Mouse (Mus musculus) urinary bladder, postnatal 25 days (tissue): ENCODE data around the gene Mgrn1.

ENCODE experiments used
- DNase-seq: peaks from one replicate; pipeline ENCODE4 v3.0.0; 2022; ENCODE audit warnings: low spot score

Mgrn1 gene

GRCm38 (mm10) chr16:4879101-4879707 is 6.8 kb upstream of the Mgrn1 start:
- DNase-seq: peak; percentile 31

DNA sequence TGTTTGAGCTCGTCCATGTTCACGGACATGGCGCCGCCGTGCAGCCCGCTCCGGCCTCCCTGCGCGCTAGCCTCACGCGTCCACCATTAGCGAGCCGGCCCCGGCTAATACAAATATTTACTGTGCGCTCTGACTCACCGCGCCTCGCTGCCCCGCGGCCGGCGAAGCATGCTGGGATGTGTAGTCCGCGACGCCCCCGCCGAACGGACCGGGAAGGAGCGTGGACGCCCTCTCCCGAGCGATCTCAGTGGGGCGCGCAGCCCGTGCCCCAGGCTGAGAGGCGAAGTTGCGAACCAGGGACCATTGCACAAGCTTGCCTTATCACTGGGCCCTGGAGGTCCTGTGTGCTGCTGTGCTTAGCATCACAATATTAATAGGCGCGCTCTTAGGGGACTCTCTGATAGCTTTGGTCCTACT is 6.3 kb upstream of the Mgrn1 start:
- peak; percentile 87 for DNase-seq

- peak; percentile 93 for DNase-seq
Observed at GRCm38 (mm10) chr16:4880136-4880825, 5.8 kb upstream of the Mgrn1 start, which contains the start of gene Ubald1. Ubald1 (minus strand) TSS chr16:4880315.

DNA sequence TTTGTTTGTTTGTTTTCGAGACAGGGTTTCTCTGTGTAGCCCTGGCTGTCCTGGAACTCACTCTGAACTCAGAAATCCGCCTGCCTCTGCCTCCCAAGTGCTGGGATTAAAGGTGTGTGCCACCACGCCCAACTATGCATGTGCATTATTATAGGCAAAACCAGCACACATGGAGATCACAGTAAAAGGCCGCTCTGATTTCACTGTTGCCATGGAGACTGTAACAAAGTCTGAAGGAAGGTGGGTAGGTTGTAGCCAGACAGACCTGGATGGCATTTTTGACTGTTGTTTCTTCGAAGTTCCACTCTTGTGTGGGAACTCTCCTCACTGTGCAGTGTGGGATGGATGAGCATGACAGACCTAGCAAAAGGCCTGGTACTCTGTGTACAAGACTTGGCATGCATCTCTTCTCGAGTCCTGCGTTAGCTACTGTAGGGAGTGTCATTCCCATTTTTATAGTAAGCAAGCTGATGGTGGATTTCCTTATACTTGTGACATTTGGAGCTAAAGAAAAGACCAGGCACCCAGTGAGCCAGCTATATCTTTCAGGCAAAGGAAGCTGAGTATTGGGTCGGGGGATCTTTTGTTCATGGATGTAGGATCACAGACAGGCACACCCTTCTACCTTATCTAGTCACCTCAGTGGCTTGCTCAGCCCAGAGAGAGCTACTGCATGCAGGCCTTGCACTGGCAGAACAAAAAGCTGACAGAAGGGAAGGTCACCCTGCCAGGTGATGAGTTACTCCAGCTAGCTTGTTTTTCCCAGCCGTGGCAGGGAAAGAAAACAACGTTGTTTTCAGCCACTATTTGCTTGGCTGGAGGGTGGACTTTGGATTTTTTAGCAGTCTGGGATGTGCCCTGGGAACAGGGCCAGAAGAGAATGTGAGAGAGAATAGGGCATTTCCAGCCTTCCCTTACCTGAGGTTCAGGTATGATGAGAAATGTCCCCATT is 4.4 kb upstream of the Mgrn1 start:
- no peak for DNase-seq

GRCm38 (mm10) chr16:4884930-4885329 is 1.1 kb upstream of the Mgrn1 start:
- no peak for DNase-seq

- DNase-seq: no peak
Observed at GRCm38 (mm10) chr16:4886690-4887020, 606 bp downstream of the Mgrn1 start.

DNA sequence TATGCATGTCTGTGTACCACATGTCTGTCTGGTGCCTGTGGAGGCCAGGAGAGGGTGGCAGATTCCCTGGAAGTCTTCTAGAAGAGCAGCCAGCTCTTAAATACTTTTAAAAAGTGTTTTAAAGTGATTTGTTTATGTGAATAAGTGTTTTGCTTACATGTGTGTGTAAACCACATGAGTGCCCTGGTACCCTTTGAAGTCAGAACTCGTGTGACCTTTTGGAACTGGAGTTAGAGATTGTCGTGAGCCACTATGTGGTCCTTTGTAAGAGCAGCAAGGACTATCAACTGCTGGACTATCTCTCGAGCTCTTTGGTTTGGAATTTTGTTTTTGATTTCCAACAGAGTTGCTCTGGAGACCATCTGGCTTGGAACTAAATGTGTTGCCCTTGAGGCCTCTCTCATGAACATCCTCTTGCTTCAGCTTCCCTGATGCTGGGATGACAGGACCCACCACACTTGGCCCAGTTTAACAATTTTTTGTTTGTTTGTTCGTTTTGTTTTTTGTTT is 4.2 kb downstream of the Mgrn1 start:
- no peak for DNase-seq

GRCm38 (mm10) chr16:4892171-4892570 is 6.1 kb downstream of the Mgrn1 start:
- no peak for DNase-seq

GRCm38 (mm10) chr16:4894201-4894908 is 8.3 kb downstream of the Mgrn1 start:
- no peak for DNase-seq

DNA sequence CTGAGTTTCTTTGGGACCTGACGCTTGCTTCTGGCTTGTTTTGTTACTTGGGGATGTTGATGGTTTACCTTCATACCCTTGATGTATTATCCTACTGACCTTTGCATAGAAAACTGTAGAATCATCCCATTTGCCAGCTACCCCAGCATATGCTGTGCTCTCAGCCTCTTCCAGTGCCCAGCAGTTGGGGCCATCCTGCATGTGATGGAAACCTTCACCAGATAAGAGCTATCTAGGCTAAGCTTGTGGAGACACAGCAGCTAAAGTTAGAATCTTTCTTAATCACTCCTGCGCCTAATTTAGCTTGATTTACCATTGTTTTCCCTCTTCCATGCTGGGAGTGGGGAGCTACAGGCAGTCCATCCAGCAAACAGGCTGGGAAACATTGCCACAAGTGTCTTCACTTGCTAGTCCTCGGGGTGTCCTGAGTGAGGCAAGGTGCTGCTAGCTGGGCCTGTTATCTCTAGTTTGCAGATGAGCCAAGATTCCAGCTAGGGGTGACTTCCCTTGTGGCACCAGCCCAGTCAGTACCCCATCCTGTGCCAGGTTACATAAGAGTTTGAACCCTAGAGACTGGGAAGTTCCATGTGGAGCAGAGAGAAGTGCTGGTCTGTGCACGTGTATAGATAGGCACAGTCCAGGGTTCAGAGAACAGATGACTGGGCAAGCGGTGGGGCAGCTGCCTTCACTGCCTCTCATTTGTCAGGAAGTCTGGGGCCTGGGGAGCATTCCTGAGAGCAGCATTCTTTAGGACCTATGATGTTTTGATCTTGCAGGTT is 10.4 kb downstream of the Mgrn1 start:
- DNase-seq: no peak

DNA sequence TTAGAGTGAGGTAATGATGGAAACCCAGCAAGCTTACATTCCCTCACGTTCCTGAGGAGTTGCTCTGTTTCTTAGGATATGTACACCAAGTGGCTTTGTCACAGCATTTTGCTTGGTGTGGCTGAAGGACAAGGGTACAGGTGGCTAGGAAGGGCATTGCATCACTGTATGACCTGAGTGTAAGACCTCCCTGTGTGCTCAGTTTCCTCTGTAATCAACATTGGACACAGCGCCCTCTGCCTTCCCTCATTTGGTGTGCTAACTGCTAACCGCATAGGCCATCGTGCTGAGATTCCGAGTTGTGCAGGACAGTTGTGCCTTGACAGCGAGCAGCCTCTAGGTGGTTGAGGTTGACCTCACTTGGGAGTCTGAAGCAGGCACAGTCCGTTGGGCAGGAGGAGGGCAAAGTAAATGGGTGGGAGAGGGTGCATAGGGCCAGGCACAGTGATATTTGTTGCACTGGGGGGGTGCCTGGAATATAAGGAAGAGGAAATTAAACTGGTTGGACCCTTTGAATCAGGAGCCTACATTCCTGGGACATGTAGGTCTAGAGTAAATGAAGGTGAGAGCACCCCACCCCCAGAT is 11.2 kb downstream of the Mgrn1 start:
- DNase-seq: no peak

DNA sequence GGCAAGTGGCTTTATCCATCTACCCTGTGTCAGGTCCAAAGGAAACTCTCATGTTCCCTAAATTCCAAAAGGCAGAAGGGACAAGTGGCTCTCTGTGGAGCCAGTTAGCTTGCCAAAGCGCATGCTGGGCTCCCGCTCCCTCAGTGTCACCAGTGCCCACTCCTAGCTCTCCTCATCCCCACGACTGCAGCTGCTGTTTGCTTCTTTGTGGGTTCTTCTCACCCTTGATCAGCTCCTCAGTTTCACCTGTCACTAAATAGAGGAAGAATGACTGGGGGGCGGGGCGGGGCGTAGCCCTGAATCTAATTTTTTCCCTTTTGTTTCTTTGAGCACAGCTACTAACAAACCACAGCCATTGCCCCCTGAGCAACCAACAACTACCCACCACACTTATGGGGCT is 12.8 kb downstream of the Mgrn1 start:
- no peak for DNase-seq

DNA sequence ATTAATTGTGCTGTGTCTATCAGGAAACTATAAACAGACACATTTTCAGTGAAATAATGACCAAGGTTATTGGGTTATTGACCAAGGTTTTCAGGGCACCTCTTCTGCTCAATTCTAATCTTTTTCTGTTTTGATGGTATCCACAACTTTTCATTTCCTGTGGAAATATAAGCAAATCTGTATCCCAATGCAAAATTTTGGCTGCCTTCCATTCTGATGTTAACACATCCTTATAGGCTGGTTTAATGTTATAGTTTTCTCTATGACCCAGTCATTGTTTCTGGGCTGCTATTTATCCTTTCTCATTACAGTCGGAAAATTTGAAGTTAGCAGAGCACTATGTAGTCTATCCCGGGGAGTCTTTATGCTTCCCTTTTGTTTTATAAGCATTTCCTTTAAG is 13.7 kb downstream of the Mgrn1 start:
- DNase-seq: no peak

DNA sequence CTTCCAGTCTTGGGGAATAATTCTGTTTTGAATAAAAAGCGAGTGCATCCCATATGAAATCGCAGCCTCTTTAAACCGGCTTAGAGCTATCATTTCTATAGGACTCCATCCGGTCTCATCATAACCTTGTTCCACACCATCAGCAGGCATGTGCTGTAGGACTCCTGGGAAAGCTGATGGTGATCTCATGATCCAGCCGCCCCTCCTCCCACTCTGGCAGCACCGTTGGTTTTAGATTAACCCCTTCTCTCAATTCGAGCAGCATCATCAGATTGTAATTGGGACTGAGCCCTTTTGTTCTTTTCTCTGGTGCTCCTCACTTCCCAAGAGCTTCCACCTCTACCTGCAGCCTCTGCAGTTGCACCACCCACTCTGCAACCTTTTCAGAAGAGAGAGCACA is 15.1 kb downstream of the Mgrn1 start:
- DNase-seq: no peak

DNA sequence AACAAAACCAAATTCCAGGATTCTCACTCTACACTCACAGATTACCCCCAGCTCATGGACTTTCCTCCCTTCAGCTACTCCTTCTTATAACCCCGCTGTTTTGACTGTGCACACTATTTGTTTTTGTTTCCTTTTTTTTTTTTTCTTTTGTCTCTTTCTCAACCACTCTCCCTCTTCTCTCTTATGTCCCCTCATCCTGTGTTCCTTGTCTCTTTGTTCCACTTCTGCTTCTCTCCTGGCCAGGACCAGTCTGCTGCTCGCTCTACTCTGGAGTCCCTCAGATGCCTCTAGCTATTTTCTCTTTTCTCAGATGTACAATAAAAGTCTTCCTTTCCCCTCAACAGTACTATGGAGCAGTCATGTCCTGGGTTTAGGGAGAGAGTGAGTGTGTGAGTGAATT is 16.3 kb downstream of the Mgrn1 start:
- DNase-seq: no peak

GRCm38 (mm10) chr16:4903491-4904102 is 17.5 kb downstream of the Mgrn1 start:
- no peak for DNase-seq

GRCm38 (mm10) chr16:4904878-4905277 is 18.8 kb downstream of the Mgrn1 start:
- DNase-seq: no peak

DNA sequence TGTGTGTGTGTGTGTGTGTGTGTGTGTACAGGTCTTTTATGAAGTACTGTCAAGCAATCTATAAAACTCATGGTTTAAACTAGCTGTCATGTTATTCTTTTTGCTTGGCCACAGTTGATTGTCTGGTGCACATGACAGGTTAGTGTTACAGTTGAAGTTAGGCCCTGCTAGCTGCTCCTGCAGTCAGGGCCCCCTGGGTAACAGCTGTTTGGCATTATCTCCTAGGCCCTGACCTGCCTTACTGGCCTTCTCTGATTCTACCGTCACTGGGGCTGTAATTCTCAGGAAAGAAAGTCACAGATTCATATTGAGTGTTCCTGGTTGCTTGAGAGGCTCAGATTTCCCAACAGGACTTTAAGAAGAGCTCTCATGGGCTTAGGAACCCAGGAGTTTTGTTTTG is 19.5 kb downstream of the Mgrn1 start:
- no peak for DNase-seq

DNA sequence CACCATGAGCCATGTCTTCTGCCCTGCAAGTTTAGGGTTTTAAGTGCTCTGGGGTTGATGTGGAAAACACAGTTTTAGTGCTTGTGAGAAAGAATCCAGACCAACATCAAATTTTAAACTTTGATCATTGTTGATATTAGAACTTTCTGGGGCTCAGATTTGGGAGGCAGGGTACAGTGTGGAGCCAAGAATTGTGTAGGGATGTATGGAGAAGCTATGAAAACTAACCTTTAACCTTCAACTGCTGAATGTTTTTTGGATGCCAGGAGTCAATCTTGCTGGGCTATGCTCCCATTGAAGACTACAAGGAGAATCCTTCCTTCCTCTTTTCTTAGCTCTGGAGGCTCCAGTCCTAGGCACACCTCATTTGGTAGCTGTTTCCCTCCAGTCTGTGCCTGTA is 20.5 kb downstream of the Mgrn1 start:
- no peak for DNase-seq

DNA sequence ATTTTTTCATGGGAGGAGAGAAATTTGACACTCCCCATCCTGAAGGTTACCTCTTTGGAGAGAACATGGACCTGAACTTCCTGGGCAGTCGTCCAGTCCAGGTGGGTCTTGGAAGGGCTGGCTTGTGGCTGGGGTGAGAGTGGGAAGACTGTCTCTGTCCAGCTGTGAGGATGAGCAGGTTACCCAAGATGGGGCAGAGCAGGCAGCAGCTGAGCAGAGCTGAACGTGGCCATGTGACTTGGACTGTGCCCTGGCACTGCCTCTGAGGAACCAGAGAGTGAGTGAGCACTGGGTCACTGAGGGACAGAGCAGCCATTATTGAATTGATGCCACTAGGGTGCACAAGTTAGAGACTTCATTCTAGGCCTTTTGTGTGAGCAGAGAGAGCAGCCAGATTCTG is 21.3 kb downstream of the Mgrn1 start:
- no peak for DNase-seq

GRCm38 (mm10) chr16:4907972-4908371 is 21.9 kb downstream of the Mgrn1 start:
- DNase-seq: no peak
